Mouse (Mus musculus): Measurements from ENCODE around the gene 2310007B03Rik. TPM values are rescaled to one million over a fixed set of nuclear protein-coding genes. Genes with fewer than 3 reads are reported as not detected.
A peak's percentile ranks its signal among the peaks of the same experiment; 100 is the strongest.
"Not testable (repeated sequence)": the region's sequence is repeated elsewhere in the genome, so short reads cannot be mapped to it uniquely, and the experiment has no call there.

Gene 2310007B03Rik
- total RNA-seq (2014; fragmentation: Nextera tagmentation) (not detected in 2 replicates), total RNA-seq (2017) (not detected in 2 replicates)

GRCm38 (mm10) chr1:93160501-93161133, at the start of gene 2310007B03Rik:
Gene 2310007B03Rik, minus strand, starts transcription at chr1:93160948.
- no peak for ATAC-seq (replicated peaks; ENCODE audit: poor library complexity, severe bottlenecking)

- no peak for ATAC-seq (replicated peaks; ENCODE audit: poor library complexity, severe bottlenecking)
Observed at GRCm38 (mm10) chr1:93210213-93210641, 49.5 kb upstream of the 2310007B03Rik start.

- no peak for ATAC-seq (replicated peaks; ENCODE audit: poor library complexity, severe bottlenecking)
Observed at GRCm38 (mm10) chr1:93207536-93208064, 46.9 kb upstream of the 2310007B03Rik start.

GRCm38 (mm10) chr1:93206277-93206970, 45.7 kb upstream of the 2310007B03Rik start:
- ATAC-seq (replicated peaks; ENCODE audit: poor library complexity, severe bottlenecking) = no peak

GRCm38 (mm10) chr1:93197916-93198315, 37.2 kb upstream of the 2310007B03Rik start:
- no peak for ATAC-seq (replicated peaks; ENCODE audit: poor library complexity, severe bottlenecking)

- not testable (repeated sequence) for ATAC-seq (replicated peaks; ENCODE audit: poor library complexity, severe bottlenecking)
Observed at GRCm38 (mm10) chr1:93197454-93197853, 36.7 kb upstream of the 2310007B03Rik start.

GRCm38 (mm10) chr1:93194961-93195360, 34.2 kb upstream of the 2310007B03Rik start:
- ATAC-seq (replicated peaks; ENCODE audit: poor library complexity, severe bottlenecking) = no peak

GRCm38 (mm10) chr1:93190726-93191305, 30.1 kb upstream of the 2310007B03Rik start:
- ATAC-seq (replicated peaks; ENCODE audit: poor library complexity, severe bottlenecking) = no peak

- ATAC-seq (replicated peaks; ENCODE audit: poor library complexity, severe bottlenecking) = no peak
Observed at GRCm38 (mm10) chr1:93184071-93184828, 23.5 kb upstream of the 2310007B03Rik start.

- no peak for ATAC-seq (replicated peaks; ENCODE audit: poor library complexity, severe bottlenecking)
Observed at GRCm38 (mm10) chr1:93182281-93182680, 21.5 kb upstream of the 2310007B03Rik start.

- peak; percentile 15; the same call in 1 of the 2 replicates for ATAC-seq (replicated peaks; ENCODE audit: poor library complexity, severe bottlenecking)
Observed at GRCm38 (mm10) chr1:93176525-93177332, 16.0 kb upstream of the 2310007B03Rik start.

GRCm38 (mm10) chr1:93175849-93176248, 15.1 kb upstream of the 2310007B03Rik start:
- no peak for ATAC-seq (replicated peaks; ENCODE audit: poor library complexity, severe bottlenecking)

- ATAC-seq (replicated peaks; ENCODE audit: poor library complexity, severe bottlenecking) = peak; percentile 75
Observed at GRCm38 (mm10) chr1:93174399-93174798, 13.7 kb upstream of the 2310007B03Rik start.

- no peak for ATAC-seq (replicated peaks; ENCODE audit: poor library complexity, severe bottlenecking)
Observed at GRCm38 (mm10) chr1:93173665-93174064, 12.9 kb upstream of the 2310007B03Rik start.

- ATAC-seq (replicated peaks; ENCODE audit: poor library complexity, severe bottlenecking) = no peak
Observed at GRCm38 (mm10) chr1:93168295-93168775, 7.6 kb upstream of the 2310007B03Rik start, which contains the start of gene Crocc2. Gene Crocc2, plus strand, starts transcription at chr1:93168725.

- ATAC-seq (replicated peaks; ENCODE audit: poor library complexity, severe bottlenecking) = peak; percentile 48
Observed at GRCm38 (mm10) chr1:93166346-93167079, 5.8 kb upstream of the 2310007B03Rik start.

- ATAC-seq (replicated peaks; ENCODE audit: poor library complexity, severe bottlenecking) = peak; percentile 67
Observed at GRCm38 (mm10) chr1:93165447-93165846, 4.7 kb upstream of the 2310007B03Rik start.

GRCm38 (mm10) chr1:93162588-93162987, 1.8 kb upstream of the 2310007B03Rik start:
- no peak for ATAC-seq (replicated peaks; ENCODE audit: poor library complexity, severe bottlenecking)

- ATAC-seq (replicated peaks; ENCODE audit: poor library complexity, severe bottlenecking) = no peak
Observed at GRCm38 (mm10) chr1:93161921-93162320, 1.2 kb upstream of the 2310007B03Rik start.
